Mouse (Mus musculus) cerebellum, postnatal 14 days (tissue): ENCODE data around the gene Spata5.
"Not testable (repeated sequence)": the region's sequence is repeated elsewhere in the genome, so short reads cannot be mapped to it uniquely, and the experiment has no call there.

Source experiments
- DNase-seq, 2 experiments: peaks; one replicate each; pipeline ENCODE4 v3.0.0; 2021; ENCODE audit warnings: mixed read lengths in 2 of 2

Gene Spata5

DNA sequence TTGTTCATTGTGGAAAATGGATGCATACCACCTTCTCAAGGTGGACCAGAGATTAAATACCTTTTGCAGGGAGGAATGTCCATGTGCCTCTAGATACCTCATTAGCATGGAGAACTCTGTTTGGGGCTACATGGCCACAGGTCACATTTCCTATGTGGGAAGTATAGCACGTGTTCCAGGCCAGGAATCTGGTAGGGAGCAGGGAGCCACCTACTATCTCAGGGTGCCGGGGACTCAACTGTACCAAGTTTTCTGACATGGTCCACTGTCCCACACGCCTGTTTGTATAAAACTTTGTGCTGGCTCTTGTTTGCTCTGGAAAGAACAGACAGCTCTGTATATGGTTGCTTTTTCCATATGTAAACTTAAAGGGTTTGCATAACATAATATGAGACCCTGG is 158.0 kb downstream of the Spata5 start:
- no peak for DNase-seq

DNA sequence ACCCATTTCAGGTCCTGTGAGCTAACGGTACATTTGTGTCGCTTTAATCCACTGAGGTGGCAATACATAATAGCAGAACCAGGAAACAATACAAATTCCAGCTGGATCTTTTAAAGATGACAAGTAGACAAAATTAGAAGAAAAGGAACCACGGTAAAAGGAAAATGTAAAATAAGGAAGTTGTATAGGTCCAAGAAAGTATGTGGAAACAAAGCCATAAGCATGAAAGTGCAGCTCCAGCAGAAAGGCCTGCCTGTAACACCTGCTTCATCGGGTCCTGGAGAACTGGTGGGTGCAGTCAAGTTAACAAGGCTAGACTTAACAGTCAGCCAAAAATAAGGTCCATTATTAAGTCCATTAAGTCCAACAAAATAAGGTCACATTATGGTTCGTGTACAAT is 164.9 kb downstream of the Spata5 start:
- DNase-seq: no peak

DNA sequence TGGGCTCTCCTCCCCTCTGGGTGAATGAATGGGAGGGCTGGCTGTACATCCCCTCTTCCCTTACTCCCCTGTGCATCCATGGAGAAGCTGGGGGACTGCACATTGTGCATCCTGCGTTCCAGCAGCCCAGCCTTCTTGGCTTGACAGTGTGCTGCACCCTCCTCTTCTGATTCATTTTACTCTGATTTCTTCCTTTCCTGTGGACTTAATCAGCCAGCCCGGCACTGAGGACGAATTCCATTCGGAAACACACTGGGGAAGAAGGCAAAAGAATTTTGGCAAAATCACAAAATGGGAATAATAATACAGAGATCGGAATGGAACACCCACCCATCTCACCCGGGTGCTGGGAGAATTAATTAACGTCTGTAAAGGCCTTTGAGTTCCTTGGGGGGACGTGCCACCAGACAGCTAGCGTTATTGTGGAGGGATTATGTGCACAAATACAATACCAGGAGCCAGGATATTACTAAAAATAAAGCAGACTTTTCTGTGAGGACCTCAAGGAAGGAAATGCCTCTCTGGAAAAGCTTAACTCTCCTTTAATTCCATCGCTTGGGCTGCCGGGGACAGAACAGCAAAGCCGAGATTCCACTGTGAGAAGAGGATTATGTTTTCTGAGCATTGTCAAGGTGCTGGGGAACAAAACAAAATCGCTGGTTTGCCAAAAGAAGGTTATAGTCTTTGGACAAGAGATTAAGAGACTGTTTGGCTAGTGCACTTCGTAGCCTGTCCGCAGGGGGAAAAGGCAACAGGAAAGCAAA is 166.5 kb downstream of the Spata5 start:
- peak in 1 of 2 experiments; percentile 31 for DNase-seq

DNA sequence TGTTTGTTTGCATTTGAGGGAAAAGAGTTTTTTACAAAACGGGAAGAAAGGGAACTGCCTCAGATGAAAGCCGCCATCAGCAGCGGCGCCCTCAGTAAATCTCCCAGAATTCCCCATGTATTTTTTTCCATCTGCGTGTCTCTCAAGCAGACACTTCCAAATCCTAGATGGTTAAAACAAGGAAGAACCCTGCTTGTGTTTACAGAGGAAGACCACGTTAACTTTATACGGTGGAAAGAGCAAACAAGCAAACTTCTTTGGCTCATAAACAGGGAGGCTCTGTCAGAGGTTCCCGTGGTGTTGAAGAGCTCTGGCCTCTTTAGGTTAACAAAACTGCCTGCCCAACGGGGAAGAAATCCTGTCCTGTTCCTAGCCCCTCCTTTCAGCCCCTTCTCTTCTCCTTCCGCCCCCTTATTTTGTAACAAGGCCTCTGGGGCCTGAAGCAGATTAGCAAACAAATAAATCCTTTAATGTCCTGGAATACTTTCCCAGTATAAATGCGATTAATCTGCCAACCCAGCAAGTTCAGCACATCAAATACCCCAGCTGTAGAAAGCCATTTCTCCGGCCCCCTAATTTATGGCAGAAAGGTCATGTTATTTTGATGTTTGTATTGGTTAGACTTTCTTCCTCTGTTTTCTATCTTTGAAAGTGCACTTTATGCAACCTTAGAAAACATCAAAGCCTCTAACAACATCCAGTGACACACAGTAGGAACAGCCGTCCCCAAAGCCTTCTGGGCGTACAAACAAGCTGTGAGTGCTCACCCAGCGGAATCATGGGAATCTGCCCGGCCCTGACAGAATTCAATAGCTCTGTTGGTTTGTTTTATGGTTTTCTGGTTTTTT is 167.3 kb downstream of the Spata5 start:
- no peak for DNase-seq

DNA sequence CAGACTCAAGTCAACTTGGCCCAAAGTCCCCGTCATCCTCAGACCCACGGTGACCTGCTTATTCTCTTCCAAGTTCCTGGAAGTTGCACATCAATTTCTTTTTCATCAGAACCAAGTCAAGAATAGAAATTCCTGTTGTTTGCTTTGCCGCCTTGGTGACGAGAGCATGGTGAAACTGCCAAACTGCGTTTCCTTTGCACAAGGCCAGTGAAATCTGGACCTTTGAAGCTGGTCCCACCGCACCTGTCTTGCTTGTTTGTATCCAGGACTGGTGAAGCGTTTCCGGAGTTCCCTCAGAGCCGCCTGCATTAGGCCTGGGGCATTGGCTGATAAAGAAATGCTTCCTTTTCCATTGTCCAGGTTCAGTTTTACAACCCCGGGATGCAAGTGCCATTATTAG is 176.0 kb downstream of the Spata5 start:
- peak in 1 of 2 experiments; percentile 10 for DNase-seq

DNA sequence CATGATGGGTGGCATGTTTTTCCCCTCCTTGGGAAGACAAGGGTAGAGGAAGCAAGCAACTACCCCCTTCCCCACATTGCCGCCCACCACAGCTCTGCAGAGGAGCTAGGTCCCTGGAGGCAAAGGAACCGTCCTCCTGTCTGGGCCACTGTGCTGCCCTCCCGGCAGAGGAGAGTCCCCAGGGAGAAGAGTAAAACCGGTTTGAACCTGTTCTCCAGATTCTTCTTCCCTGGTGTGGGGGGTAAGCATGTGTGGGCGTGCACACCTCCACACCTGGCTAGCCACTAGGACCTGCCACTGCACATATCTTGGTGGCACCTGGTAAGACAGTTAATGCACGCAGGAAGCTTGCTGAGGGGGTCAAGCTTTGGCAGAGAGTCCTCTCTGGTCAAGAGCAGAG is 176.8 kb downstream of the Spata5 start:
- DNase-seq: peak in 1 of 2 experiments; percentile 17

DNA sequence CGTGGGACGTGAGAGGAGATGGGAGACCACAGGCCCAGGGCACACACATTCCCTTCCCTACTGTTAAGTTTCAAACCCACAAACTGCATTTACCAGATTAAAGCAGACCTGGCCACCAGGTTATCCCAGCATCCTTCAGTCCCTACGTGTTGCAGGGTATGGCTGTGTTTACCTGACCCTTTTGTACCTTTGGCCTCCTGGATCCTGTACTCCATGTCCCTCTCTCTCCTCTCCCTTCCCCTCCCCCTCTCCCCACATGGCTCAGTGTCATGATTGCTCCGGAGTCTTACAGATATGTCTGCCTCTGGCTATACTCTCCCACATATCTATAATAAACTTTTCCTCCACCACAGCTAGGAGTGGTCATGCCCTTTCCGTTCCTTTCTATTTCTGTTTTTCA is 177.5 kb downstream of the Spata5 start:
- no peak for DNase-seq

DNA sequence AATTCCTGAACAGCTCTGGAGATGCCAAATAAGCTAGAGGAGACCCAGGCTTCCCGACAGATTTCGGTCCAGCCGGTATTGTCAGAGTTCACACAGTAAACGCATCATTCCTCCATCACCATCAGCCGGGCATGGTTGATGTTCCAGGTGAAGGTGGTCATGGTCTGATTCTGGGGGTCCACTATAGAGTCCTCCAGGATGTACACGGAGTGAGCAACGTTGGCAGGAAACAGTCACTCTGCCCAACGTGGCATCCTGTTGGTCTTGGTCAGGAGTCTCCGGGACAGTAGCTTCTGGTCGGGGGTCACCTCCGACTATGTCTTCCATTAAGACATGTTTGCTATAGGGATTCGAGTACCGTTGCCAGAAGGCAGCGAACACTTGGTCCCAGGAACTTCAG is 179.9 kb downstream of the Spata5 start:
- not testable (repeated sequence) for DNase-seq

DNA sequence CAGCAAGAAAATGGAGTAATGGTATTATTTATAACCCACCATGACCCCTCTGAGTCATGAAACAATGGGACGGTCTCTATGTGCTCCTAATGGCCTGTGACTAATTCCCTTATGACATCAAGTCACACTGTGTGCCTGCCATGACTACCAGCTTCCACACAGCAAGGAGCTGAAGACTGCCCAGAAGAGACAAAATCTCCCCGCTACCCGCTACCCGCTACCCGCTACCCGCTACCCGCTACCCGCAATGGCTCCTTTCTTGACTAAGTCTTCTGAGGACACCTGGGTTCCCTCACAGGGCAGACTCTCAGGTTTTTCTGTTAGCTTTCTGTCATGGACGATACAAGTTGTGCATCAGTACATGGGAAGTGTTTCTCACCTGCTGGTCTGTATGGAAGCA is 182.7 kb downstream of the Spata5 start:
- no peak for DNase-seq

DNA sequence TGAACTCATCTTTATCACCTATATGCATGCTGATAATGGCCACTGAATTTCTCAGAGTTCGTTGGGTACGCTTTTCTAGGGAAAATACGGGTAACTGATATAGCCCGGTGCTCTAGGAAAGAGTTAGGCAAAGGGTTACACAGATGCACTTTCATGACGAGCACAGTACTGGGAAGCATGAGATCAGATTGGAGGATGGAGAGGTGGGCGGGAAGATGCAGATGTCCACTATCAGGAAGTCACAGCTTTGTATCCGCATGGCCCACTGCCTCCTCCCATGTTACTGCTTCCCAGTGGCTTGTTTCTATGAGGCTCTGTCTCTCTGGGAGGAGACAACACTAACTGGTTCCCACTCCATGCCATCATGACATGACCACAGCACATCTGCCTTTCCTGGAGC is 183.2 kb downstream of the Spata5 start:
- DNase-seq: no peak

DNA sequence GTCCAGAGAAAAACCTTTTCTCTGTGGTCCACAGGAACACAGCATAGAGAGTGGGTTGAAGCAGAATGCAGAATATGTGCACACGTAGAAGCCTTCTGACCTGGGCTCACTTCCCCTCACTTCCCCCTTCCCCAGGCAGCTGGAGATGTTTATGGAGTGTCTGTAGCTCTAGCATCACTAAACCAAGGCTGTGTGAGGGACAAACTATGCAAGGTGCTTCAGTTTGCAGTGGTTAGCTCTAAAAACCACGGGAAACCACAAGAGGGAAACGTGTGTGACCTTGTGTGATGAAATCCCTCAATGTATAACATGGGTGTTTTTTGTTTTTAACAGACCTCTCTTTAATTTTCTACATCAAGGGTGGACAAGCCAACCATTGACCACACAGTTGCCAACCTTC is 183.8 kb downstream of the Spata5 start:
- DNase-seq: no peak

DNA sequence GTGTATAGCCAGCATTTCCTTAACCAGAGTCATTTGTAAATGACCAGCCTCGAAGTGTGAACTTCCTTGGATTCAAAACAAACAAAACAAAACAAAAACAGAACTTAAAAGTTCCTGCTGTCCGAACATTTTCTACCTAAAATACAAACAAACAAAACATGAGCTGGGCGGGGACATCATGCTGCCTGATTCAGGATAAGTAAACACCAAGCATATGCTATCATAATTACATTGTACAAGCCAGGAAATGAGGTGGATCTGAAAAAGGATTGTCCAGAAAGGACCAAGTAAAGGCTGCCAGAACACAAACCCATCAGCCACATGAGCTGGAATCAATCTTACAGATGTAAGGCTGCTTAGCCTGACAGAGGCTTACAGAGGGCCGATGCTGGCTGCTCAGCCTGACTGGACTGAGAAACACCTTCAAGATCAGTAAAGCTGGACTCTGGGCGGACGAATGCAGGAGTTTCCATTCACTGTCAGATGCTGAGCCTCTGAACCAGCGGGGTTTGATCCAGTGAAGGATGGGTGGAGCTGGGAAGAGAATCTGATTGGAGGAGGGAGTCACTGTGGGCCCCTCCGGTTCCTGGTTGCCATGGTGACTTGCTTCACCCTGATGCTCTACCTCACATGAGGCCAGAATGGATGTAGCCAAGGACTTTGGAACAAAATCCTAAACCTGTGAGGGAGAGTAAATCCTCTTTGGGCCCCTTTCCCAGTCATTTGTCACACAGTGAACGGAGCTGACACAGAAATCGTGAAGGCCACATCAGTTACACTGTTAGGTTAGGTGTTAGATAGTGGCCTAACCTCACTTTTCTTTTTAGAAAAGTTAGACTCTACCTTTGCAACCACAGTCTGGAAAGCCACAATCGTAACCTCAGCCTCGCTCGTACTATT is 185.5 kb downstream of the Spata5 start:
- peak; percentile 75 to 81 for DNase-seq

DNA sequence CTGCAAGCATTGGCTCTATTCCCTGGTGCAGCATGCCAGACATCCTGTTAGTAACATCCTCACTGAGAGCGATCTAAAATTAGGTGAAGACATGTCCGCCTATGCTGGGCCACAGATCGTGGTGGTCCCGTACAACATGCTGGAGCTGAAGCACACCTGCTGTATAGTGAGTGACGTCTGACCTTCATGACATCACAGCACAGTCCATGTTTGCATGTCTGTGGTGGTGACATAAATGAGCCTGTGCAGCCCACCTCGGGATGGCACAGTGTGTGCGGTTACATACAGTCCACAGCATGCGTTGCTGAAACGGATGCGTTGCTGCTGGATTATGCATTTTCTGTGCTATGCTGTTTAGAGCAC is 186.2 kb downstream of the Spata5 start:
- peak; percentile 80 for DNase-seq

DNA sequence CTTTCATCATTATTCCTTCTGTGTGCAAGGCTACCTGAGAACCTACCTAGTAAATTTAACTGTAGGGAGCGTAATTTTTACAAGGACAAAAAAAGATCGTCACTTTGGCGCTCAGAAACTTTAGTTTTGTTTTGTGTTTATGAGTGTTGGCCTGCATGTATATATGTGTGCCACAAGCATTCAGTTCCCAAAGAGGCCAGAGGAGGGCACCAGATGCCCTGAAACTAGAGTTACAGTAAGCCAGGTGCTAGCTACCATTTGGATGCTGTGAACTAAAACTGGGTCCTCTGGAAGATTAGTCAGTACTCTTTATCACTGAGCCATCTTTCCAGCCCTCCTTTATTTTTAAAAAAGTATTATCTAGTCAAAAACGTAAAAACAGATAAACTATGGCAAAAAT is 189.2 kb downstream of the Spata5 start:
- peak in 1 of 2 experiments; percentile 36 for DNase-seq

DNA sequence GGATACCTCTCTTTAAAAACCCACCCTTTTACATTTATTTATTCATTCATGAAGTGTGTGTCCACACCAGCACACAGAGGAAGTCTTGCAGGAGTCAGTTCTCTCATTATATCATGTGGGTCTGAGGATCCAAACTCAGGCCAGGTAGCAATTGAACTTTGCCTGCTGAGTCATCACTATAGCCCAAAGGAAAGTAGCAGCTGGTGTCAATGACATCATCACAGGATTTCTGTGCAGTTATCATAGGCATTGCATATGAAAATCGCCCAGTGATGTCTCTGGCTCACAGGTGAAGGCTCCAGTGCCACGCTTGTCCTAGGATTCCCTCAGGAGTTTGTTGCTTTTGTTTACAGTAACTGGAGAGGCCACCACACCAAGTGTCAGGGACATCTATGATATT is 191.0 kb downstream of the Spata5 start:
- no peak for DNase-seq

DNA sequence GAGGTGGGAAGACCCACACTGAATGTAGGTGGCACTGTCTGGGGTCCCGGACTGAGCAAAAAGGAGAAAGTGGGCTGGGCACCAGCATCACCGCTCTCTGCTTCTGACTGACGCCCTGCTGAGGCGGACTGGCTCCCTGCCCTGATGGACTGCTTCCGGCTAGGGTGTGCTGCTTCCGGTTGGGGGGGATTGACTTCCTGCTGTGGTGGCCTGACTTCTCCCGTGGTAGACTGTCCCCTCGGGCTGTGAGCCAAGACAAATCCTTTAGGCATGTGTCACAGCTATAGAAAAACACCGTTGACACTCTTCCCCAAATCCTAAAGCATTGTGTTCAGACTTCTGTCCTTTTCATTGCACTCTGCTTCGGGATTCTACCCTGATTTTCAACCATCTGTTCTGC is 194.0 kb downstream of the Spata5 start:
- peak in 1 of 2 experiments; percentile 35 for DNase-seq

DNA sequence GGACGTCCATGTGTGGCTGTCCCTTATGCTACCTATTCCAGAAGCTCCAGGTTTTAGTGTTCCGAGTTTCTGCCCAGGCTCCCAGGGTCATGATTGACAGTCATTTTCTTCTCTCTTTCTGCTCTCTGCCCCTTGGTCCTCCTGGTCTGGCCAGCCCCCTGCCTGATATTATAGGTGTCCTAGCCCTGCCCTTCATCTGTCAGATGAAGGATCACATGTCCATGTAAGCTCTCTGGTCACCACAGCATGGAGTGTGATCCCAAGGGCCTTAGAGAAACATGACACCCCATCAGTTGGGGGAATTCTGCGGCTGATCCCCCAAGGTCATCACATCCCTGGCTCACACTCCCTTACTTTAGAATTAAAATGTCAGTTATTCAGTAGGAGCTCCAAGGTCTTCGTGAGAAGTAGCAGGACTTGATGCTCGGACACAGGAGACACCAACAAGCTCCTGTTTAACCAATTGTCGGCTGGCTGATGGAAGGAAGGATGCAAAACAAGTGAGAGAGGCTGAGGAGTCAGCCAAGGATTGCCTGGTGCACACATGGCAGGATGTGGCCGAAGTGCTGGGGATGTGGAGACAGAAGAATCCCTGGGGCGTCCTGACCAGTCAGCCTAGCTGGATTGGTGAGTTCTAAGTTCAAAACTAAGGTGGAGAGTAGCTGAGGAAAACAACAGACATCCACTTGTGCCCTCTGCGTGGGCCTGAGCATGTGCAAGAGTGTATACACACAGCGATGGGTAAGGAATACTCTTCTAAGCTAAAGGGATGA is 195.4 kb downstream of the Spata5 start:
- DNase-seq: no peak

DNA sequence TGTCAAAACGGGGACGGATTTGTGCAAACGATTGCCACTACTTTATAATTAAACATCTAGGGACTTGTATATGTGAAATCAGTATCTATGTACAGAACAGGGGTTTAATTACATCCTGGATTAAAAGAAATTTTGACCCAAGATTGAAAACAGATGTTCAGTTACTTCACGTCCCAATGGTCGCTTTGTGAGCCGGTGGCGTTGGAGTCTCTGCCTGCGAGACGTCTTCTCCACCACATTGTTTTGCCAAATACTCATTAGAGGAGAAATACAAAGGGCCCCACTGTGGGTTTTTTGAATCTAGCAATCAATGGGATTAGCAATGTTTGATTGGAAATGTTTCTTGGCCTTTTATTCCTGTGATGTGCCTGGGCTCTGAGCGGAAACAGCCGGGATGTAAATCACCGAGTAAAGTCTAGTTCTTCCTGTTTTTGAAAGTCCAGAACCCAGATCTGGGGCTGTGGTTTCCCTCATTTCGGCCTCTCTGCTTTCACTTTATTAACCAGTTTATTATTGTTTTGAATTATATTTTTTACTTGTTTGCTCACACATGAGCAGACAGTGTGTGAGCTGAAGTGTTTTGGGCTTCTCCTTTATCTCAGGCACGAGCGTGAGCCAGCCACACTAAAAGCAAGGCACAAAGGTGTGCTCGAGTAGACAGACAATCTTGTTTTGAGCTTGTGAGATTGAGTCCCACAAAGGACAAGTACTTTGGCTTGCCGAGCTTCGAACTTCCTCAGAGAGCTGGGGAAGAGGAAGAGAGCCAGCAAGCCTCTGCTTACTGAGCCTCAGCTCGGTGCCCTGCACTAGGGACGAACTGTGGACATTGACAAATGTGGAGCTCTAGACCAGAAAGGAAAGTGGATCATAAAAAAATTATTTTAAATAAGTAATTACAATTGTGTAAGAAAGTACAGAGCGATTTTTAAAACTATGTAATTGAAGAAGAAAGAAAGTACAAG is 197.2 kb downstream of the Spata5 start:
- DNase-seq: no peak
